Mouse (Mus musculus): ENCODE results near the gene Bcat1.
A peak's percentile ranks its signal among the peaks of the same experiment; 100 is the strongest.

Gene Bcat1

GRCm38 (mm10) chr6:145011141-145011540 is 64.8 kb downstream of the Bcat1 start:
- no peak for DNase-seq (ENCODE audit: low read depth, low spot score)

DNA sequence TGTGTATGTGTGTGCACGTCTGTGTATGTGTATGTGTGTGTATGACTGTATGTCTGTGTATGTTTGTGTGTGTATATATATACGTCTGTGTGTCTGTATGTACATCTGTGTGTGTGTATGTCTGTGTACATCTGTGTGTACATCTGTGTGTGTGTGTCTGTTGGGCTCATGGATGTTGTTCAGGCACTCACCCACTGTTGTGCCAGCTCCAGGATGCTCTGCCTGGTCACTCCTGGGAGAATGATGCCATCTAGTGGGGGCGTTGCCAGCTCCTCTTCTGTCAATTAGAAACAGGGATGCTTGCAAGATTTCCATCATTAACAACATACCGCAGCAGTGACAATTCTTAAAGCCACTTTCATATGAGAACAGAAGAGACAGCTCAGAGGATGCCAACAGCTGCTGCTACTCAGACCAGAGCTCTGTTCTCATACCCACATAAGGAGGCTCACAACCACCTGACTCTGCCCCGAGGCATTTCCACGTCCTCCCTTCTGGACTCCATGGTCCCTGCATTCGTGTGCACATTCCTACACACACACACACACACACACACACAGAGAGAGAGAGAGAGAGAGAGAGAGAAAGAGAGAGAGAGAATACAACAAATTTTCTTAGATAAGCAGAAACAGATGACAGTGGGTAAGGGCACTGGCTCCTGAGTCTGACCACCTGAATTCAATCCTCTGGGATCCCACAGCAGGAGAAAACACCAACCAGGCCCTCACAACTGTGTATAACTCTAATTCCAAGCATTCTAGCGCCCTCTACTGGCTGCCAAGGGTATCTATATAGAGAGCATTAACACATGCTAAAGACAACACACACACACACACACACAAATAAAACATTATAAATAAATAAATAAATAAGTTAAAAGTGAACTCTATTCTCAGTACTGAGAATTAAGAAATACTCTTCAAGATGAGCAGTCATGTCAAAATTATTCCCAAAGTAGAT is 65.8 kb downstream of the Bcat1 start:
- peak; percentile 77 for DNase-seq (ENCODE audit: low read depth, low spot score)

DNA sequence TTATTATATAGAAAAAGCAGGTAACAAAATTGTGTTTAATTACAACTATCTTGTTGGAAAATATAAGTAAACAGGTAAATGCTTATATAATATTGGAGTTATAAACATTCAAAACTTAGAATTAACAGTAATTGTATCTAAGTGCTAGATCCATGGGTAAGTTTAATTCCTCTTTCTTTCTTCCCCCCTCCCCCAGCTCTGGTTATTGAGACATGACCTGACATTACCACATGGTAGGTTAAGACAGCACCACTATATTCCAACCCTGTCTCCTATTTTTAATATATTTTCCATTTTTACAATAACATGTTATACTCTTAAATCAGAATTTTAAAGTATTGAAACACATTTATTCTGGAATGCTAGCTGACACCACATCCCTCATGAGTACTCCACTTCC is 72.5 kb downstream of the Bcat1 start:
- no peak for DNase-seq (ENCODE audit: low read depth, low spot score)

DNA sequence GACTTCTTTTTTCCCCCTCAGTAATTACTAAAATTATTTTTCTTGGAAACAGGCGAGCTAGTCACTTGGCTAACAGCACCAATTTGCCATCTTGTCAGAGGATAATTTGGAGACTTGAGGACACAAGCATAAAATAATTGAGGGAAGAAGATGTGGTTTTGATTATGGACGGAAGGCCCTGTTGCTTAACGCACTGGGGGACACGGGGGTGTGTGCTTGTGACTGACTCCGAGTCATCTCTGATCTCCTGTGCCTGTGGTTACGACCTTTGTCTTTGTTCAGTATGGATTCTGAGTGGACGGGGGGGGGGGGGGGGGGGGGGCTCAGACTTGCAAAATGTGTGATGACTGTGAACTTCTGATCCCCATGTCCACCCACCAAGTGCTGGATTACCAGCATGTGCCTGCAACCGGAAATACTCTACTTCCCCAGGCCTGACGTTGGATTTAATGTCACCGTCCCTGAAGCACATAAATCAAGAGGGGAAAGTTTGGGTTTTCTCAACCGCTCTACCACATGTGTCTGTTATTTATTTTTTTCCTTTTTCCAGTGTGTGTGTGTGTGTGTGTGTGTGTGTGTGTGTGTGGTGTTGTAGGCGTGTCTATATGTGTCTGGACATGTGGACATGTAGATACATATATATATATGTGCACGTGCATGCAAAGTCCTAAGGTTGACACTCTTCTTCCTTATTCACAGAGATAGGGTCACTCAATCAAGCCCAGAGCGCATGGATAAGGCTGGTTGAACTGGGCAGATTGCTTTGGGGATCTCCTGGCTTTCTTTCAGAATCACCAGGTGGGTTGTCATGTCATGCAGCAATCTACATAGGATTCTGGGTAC is 73.7 kb downstream of the Bcat1 start:
- no peak for DNase-seq (ENCODE audit: low read depth, low spot score)

GRCm38 (mm10) chr6:145001493-145001892 is 74.5 kb downstream of the Bcat1 start:
- peak; percentile 83 for DNase-seq (ENCODE audit: low read depth, low spot score)

- no peak for DNase-seq (ENCODE audit: low read depth, low spot score)
Measured at GRCm38 (mm10) chr6:144997229-144997628, 78.8 kb downstream of the Bcat1 start.

GRCm38 (mm10) chr6:144992111-144992510 is 83.9 kb downstream of the Bcat1 start:
- peak; percentile 52 for DNase-seq (ENCODE audit: low read depth, low spot score)

- peak; percentile 52 for DNase-seq (ENCODE audit: low read depth, low spot score)
Measured at GRCm38 (mm10) chr6:144989193-144989592, 86.8 kb downstream of the Bcat1 start.

- DNase-seq (ENCODE audit: low read depth, low spot score) = no peak
Measured at GRCm38 (mm10) chr6:144987676-144988075, 88.3 kb downstream of the Bcat1 start.

DNA sequence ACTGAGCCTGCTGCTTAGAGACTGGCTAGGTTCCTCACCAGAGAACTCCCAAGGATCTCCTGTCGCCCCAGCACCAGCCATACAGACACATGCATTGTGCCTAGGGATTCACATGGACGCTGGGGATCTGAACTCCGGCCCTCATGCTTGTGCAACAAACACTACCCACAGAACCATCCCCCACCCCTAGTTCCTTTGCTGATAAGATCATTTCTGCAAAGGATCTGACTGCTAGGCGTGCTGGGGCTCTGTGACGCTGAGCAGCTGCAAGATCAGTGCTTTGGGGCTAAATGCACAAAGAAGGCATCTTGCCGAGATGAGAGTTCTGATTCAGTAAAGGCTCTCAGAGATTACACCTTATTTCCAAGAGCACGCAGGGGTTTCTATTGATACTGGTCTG is 88.8 kb downstream of the Bcat1 start:
- DNase-seq (ENCODE audit: low read depth, low spot score) = no peak

DNA sequence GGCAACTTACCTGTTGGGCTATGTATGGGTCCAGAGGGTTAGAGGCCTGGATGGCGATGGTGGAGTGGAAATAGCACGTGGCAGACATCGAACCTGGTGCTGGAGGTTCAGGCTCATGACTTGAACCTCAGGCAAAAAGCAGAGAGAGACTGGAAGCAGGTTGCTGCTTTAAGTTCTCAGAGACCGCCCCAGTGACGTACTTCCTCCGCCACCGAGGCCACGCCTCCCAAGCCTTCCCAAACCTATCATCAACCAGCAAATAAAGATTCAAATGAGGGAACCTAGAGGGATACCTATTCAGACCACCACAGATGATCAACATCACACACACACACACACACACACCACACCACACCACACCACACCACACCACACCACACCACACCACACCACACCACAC is 91.8 kb downstream of the Bcat1 start:
- DNase-seq (ENCODE audit: low read depth, low spot score) = no peak

- peak; percentile 53 for DNase-seq (ENCODE audit: low read depth, low spot score)
Measured at GRCm38 (mm10) chr6:144982093-144982492, 93.9 kb downstream of the Bcat1 start.

GRCm38 (mm10) chr6:144972351-144972750 is 103.6 kb downstream of the Bcat1 start:
- DNase-seq (ENCODE audit: low read depth, low spot score) = no peak

GRCm38 (mm10) chr6:144970900-144971299 is 105.1 kb downstream of the Bcat1 start:
- DNase-seq (ENCODE audit: low read depth, low spot score) = peak; percentile 51

DNA sequence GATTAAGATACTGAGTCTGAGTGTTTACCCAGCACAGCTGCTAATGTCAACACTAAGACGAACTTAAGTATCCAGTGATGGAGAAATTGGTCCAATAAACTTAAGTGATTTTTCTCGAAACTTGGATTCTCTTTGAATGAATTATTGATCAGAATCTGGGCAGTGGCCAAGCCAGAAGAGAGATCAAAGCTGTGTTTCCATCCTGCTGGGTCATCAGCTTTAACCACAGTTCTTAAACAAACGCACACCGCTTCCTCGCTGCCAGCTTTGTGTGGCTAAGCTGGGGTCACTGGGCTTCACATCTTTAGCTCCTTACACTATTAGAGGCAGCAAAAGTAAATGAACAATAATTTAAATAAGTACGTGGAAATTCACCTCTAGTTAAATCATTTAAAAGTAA is 108.4 kb downstream of the Bcat1 start:
- DNase-seq (ENCODE audit: low read depth, low spot score) = no peak

GRCm38 (mm10) chr6:144964205-144964604 is 111.8 kb downstream of the Bcat1 start:
- DNase-seq (ENCODE audit: low read depth, low spot score) = no peak

- DNase-seq (ENCODE audit: low read depth, low spot score) = peak; percentile 71
Measured at GRCm38 (mm10) chr6:144963156-144963555, 112.8 kb downstream of the Bcat1 start.

DNA sequence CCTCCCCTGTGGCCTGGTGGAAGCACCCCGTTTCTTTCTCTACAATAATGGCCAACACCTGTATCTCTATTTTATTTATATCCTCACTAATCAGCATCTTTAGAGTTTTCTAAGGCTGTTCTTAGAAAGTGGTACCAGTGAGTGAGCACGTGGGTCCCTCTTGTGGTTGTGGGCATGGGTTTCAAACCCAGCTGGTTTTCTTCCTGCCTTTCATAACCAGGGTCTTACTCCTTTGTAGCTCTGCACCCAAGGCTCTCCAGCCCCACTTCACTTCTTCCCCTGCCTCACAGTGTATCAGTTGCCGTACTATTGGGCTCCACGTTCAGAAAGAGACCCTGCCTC is 114.0 kb downstream of the Bcat1 start:
- no peak for DNase-seq (ENCODE audit: low read depth, low spot score)

- peak; percentile 78 for DNase-seq (ENCODE audit: low read depth, low spot score)
Measured at GRCm38 (mm10) chr6:144961253-144962012, 114.6 kb downstream of the Bcat1 start.

GRCm38 (mm10) chr6:144955887-144956547 is 120.0 kb downstream of the Bcat1 start:
- no peak for DNase-seq (ENCODE audit: low read depth, low spot score)

DNA sequence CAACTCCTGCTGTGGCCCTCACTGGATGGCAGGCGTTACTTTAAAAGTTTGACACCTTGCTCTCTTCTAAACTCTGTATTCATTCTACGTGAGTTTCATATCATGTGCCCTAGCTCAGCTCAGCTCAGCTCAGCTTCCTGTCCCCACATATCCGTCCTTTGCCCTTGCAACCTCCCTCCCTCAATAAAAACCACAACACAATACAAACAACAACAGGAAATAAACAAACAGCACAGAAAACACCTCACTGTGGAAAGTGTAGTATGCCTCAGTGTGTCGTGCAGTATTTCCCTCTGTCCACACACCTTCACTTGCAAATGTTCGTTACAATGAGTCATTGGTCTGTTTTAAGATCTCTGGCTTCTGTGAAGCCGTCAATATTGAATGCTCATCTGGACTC is 123.1 kb downstream of the Bcat1 start:
- DNase-seq (ENCODE audit: low read depth, low spot score) = no peak
